Mouse (Mus musculus) limb, embryonic 13.5 days (tissue): ENCODE measurements around the gene Ifnar1. TPM values are rescaled to one million over a fixed set of nuclear protein-coding genes. Genes with fewer than 3 reads are reported as not detected.

ENCODE experiments used
- ATAC-seq: fragments of 200-750 bp; cut with Nextera tagmentation; 2 replicates; pipeline ENCODE4 v1.8.0; 2017; ENCODE audit warnings: low read depth, moderate number of reproducible peaks, moderate TSS enrichment; ENCODE audit not compliant: low FRiP score
- H3K27ac ChIP-seq: fragments of 300-500 bp; sonication (generic); 2 replicates; pipeline ENCODE4 v1.5.1; 2015; ENCODE audit warnings: inconsistent platforms, mild to moderate bottlenecking, moderate library complexity
- H3K27me3 ChIP-seq: fragments of 300-500 bp; sonication (generic); 2 replicates; pipeline ENCODE4 v1.6.1; 2015; ENCODE audit warnings: mild to moderate bottlenecking, inconsistent platforms
- H3K36me3 ChIP-seq: fragments of 300-500 bp; sonication (generic); 2 replicates; pipeline ENCODE4 v1.6.1; 2015; ENCODE audit warnings: inconsistent platforms, mild to moderate bottlenecking, moderate library complexity
- H3K4me1 ChIP-seq: fragments of 300-500 bp; sonication (generic); 2 replicates; pipeline ENCODE4 v1.6.1; 2015; ENCODE audit warnings: inconsistent platforms
- H3K4me2 ChIP-seq: fragments of 300-500 bp; sonication (generic); replicated peaks from 2 replicates; pipeline ENCODE4 v1.6.1; 2015; ENCODE audit warnings: inconsistent platforms, mild to moderate bottlenecking, moderate library complexity
- H3K4me3 ChIP-seq: fragments of 300-500 bp; sonication (generic); 2 replicates; pipeline ENCODE4 v1.5.1; 2015; ENCODE audit warnings: moderate library complexity, mild to moderate bottlenecking, inconsistent platforms
- H3K9ac ChIP-seq: fragments of 300-500 bp; sonication (generic); 2 replicates; pipeline ENCODE4 v1.6.1; 2015; ENCODE audit warnings: mild to moderate bottlenecking, inconsistent platforms
- H3K9me3 ChIP-seq: fragments of 300-500 bp; sonication (generic); 2 replicates; pipeline ENCODE4 v1.6.1; 2016; ENCODE audit warnings: inconsistent platforms
- WGBS: fragments of 180-500 bp; shearing (Covaris S2); methylation state at CpG from one replicate; pipeline ENCODE4 v1.1.7; 2015; 5-methylcytosine and 5-hydroxymethylcytosine counted together
- polyA plus RNA-seq: library from polyadenylated mRNA; unstranded; fragments of >200 nt; fragmentation: Nextera tagmentation; extraction: Ambion mirVana; gene quantifications from 2 replicates; pipeline ENCODE4 v1.2.1, GENCODE M21; 2015

The Ifnar1 gene
- polyA plus RNA-seq, 1 experiment from 2014 or later, result 67.1 TPM

GRCm38 (mm10) chr16:91448895-91449294, 36.1 kb upstream of the Ifnar1 start:
- Histone ChIP-seq H3K27ac (no peak overlapping the region), H3K4me2 (no peak overlapping the region), H3K4me3 (no peak overlapping the region), H3K9ac (no peak overlapping the region), H3K27me3 (no peaks in the 10 kb centered on the region), H3K9me3 (no peaks in the 10 kb centered on the region), H3K36me3 (no peaks in the 10 kb centered on the region), H3K4me1 (peaks cover 9% of the 10 kb centered on the region)
- WGBS, result 79% methylated on average over 7 of the region's 7 CpGs
- ATAC-seq, result no peak

DNA sequence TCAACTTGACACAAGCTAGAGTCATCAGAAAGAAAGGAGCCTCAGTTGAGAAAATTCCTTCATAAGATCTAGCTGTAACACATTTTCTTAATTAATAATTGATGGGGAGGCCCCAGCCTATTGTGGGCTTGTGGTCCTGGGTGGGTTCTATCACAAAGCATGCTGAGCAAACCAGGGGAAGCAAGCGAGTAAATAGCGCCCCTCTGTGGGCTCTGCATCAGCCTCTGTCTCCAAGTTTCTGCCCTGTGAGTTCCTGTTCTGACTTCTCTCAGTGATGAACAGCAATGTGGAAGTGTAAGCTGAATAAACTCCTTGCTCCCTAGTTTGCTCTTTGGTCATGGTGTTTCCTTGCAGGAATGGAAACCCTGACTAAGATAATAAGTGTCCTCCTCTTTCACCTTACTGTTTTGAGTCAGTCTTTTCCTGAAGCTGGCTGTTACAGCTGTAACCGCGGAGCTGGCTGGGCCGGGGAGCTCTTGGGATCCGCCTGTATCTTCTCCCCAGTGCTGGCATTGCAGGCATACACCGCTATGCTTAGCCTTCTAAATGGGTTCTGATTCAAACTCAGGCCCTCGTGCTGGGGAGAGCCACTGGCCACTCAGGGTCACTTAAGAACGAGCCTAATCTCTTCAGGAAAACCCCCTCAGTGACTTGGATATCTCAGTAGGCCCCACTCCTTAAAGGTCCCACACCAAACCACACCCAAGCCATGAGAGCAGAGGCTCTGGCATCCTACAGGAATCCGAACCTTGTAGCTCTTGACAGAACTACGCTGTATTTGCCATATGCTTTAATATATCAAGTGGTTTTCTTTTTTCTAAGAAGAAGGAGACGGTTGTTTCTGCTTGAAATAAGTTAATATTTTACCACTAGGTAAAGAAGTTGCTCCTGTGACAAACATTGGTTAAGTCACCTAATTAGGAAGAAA, 34.6 kb upstream of the Ifnar1 start:
- 87% methylated on average over 12 of the region's 12 CpGs for WGBS
- H3K4me1 ChIP-seq, result peaks cover 9% of the 10 kb centered on the region
- no peaks in the 10 kb centered on the region for H3K27me3 ChIP-seq
- no peak for ATAC-seq
- no peaks in the 10 kb centered on the region for H3K9me3 ChIP-seq
- H3K4me3 ChIP-seq, result no peak overlapping the region
- H3K36me3 ChIP-seq, result no peaks in the 10 kb centered on the region
- H3K9ac ChIP-seq, result no peak overlapping the region
- H3K27ac ChIP-seq, result no peak overlapping the region
- H3K4me2 ChIP-seq, result no peak overlapping the region

DNA sequence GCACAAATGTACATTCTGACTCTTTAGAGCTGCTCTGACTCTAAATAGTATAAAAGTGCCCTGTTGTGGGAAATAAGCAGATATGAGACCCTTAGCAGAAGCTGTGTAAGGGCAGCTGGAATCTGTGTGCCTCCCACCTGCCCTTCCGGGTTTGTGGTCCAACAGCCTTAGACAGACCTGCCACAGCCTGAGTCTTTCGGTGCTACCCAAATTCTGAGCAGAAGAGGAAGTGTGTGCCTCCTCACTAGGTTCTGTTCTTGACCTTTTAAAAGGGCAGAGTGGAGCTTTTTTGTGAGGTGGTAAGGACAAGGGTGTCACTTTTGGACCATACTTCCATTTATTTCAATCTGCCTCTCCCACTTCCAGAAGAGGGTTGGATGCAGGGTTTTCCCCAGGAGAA, 33.1 kb upstream of the Ifnar1 start:
- no peaks in the 10 kb centered on the region for H3K9me3 ChIP-seq
- no peak for ATAC-seq
- H3K4me1 ChIP-seq, result peaks cover 9% of the 10 kb centered on the region

GRCm38 (mm10) chr16:91452363-91452896, 32.6 kb upstream of the Ifnar1 start:
- no peak overlapping the region for H3K4me2 ChIP-seq
- WGBS, result 43% methylated on average over 6 of the region's 6 CpGs

More for the DNA sequence above, 33.1 kb upstream of the Ifnar1 start:
- WGBS, result 84% methylated on average over 2 of the region's 2 CpGs
- Histone ChIP-seq H3K9ac (no peak overlapping the region), H3K36me3 (no peaks in the 10 kb centered on the region), H3K4me3 (no peak overlapping the region), H3K27me3 (no peaks in the 10 kb centered on the region), H3K27ac (no peak overlapping the region), H3K4me2 (no peak overlapping the region)

GRCm38 (mm10) chr16:91455868-91456267, 29.2 kb upstream of the Ifnar1 start:
- Histone ChIP-seq H3K27ac (no peak overlapping the region), H3K9me3 (no peaks in the 10 kb centered on the region), H3K36me3 (no peaks in the 10 kb centered on the region), H3K9ac (no peak overlapping the region), H3K4me2 (no peak overlapping the region), H3K4me1 (peaks cover 9% of the 10 kb centered on the region), H3K27me3 (no peaks in the 10 kb centered on the region), H3K4me3 (no peak overlapping the region)
- 78% methylated on average over 4 of the region's 4 CpGs for WGBS
- no peak for ATAC-seq

More at GRCm38 (mm10) chr16:91452363-91452896, 32.6 kb upstream of the Ifnar1 start:
- H3K27me3 ChIP-seq, result no peaks in the 10 kb centered on the region
- ATAC-seq, result no peak; the same call in 1 of the 2 replicates
- H3K4me1 ChIP-seq, result peaks cover 9% of the 10 kb centered on the region
- H3K36me3 ChIP-seq, result no peaks in the 10 kb centered on the region
- H3K9me3 ChIP-seq, result no peaks in the 10 kb centered on the region
- H3K9ac ChIP-seq, result no peak overlapping the region
- no peak overlapping the region for H3K27ac ChIP-seq
- no peak overlapping the region for H3K4me3 ChIP-seq

GRCm38 (mm10) chr16:91458301-91458746, 26.7 kb upstream of the Ifnar1 start:
- Histone ChIP-seq H3K27me3 (no peaks in the 10 kb centered on the region), H3K27ac (no peak overlapping the region), H3K4me1 (no peaks in the 10 kb centered on the region), H3K9ac (no peak overlapping the region), H3K9me3 (no peaks in the 10 kb centered on the region), H3K4me2 (no peak overlapping the region), H3K4me3 (no peak overlapping the region), H3K36me3 (no peaks in the 10 kb centered on the region)
- 79% methylated on average over 21 of the region's 21 CpGs for WGBS
- ATAC-seq, result no peak

DNA sequence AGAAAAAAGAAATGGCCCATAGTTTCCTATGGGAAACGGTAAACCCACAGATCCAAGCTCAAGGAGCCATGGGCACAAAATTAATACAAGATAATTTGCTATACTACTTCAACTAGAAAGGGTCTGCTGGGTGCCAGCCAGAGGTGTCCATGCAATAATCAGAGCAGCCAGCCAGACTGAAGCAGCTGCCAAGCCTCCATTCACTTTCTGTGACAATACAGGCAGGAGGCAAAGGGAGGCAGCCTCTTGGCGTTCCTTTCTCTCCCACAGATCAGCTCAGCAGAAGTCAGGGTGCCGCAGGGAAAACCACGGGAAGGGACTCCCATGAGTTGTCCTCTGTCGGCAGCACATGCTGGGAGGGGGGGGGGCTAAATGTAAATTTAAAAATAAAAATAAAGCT, 26.1 kb upstream of the Ifnar1 start:
- WGBS, result 77% methylated on average over 5 of the region's 5 CpGs
- Histone ChIP-seq H3K27me3 (no peaks in the 10 kb centered on the region), H3K4me1 (no peaks in the 10 kb centered on the region), H3K4me3 (no peak overlapping the region), H3K36me3 (no peaks in the 10 kb centered on the region), H3K27ac (no peak overlapping the region), H3K9me3 (no peaks in the 10 kb centered on the region), H3K9ac (no peak overlapping the region), H3K4me2 (no peak overlapping the region)
- no peak for ATAC-seq

DNA sequence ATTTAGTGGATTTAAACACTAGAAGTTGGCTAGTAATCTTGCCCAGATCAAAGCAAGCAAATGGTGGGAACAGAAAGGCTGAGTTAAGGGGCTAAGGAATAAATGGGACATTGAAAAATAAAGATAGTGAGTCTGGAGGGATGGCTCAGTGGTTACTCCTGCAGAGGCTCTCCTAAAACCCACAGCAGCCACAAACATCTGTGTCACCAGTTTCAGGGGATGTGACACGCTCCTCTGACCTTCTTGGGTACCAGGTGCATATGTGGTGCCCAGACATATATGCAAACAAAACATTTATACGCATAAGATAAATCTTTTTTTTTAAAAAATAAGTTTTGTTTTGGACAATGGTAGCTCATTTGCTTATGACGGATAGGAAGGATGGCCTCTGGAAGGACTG, 25.6 kb upstream of the Ifnar1 start:
- no peaks in the 10 kb centered on the region for H3K27me3 ChIP-seq
- no peaks in the 10 kb centered on the region for H3K36me3 ChIP-seq
- no peak overlapping the region for H3K4me3 ChIP-seq
- 93% methylated on average over 3 of the region's 3 CpGs for WGBS
- H3K4me1 ChIP-seq, result 0 out of 2 replicates have a peak, but pooled peaks cover 3% of the 10 kb centered on the region
- H3K27ac ChIP-seq, result no peak overlapping the region
- H3K9ac ChIP-seq, result no peak overlapping the region
- no peak overlapping the region for H3K4me2 ChIP-seq
- no peaks in the 10 kb centered on the region for H3K9me3 ChIP-seq
- no peak for ATAC-seq

DNA sequence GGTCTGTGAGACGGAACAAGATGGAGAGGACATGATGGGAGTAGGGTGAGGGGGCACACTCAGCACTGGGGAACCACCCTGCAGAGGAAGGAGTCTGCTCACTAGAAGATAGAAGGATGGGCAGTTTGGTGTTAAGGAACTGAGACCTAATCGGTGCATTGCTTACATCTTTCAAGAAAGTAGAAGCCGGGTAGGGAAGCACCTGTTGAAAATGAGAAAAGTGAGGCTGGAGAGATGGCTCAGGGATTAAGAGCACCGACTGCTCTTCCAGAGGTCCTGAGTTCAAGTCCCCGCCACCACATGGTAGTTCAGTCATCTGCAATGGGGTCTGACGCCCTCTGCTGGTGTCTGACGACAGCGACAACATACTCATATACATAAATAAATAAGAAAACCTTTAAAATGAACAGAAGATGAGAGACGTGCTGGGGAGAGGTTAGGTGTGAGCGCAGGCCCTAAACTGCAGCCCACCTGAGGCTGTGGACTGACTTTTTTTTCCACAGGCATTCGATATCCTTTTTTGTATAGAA, 25.1 kb upstream of the Ifnar1 start:
- H3K36me3 ChIP-seq, result no peaks in the 10 kb centered on the region
- H3K4me3 ChIP-seq, result no peak overlapping the region
- H3K9ac ChIP-seq, result no peak overlapping the region
- no peaks in the 10 kb centered on the region for H3K9me3 ChIP-seq
- H3K4me1 ChIP-seq, result 0 out of 2 replicates have a peak, but pooled peaks cover 3% of the 10 kb centered on the region
- no peak overlapping the region for H3K27ac ChIP-seq
- no peak for ATAC-seq
- no peaks in the 10 kb centered on the region for H3K27me3 ChIP-seq
- whole genome bisulfite sequencing, result 76% methylated on average over 11 of the region's 11 CpGs
- no peak overlapping the region for H3K4me2 ChIP-seq

DNA sequence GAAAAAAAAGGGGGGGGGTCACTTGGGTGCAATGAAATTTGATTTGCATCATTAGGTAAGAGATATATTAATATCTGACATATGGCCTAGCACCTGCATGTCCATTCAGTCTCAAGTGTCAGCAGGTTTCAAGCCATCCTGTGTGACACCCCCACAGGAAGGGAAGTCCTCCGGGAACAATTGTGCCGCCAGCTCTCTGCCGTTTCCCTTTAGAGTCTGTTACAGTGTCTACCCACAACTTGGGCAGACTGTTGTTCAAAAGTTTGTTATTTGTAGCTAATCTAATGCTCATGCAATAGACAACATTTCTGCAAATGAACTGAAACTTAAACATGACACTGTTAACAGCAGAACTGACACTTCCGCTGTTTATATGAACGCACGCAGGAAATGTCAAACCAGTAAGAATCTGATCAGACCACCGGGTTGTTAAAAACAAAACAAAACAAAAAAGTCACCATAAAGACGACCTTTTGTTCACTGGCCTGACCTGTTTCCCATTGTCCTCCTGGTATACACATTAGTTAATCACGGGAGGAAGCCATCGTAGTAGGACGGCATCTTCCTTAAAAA, 23.9 kb upstream of the Ifnar1 start:
- ATAC-seq, result no peak
- Histone ChIP-seq H3K4me1 (peaks cover 14% of the 10 kb centered on the region), H3K9me3 (no peaks in the 10 kb centered on the region), H3K27me3 (no peaks in the 10 kb centered on the region), H3K9ac (no peak overlapping the region), H3K4me3 (no peak overlapping the region), H3K4me2 (no peak overlapping the region), H3K27ac (no peak overlapping the region), H3K36me3 (no peaks in the 10 kb centered on the region)
- WGBS, result 77% methylated on average over 11 of the region's 11 CpGs

DNA sequence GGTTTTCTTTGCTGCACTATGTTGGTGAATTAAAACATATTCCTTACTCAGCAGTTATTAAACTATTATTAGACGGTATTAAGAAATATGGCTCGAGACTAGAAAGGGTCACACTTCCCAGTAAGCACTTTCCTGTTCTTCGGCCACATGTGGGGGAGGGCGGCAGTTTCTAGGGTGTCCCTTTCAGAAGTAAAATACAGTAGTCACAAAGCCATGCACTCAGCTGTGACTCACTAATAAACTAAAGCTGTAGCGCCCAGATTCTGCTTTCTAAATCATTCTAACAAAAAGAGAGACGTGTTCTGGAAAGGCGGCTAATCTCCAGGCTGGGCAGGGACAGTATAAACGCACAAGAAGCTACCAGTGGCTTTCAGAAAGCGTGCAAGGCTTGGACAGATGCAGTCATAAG, 23.3 kb upstream of the Ifnar1 start:
- no peaks in the 10 kb centered on the region for H3K9me3 ChIP-seq
- WGBS, result 56% methylated on average over 9 of the region's 9 CpGs
- no peak for ATAC-seq
- H3K4me1 ChIP-seq, result peaks cover 21% of the 10 kb centered on the region
- H3K9ac ChIP-seq, result no peak overlapping the region
- no peak overlapping the region for H3K4me2 ChIP-seq
- no peak overlapping the region; the same call in 1 of the 2 replicates for H3K27ac ChIP-seq
- H3K4me3 ChIP-seq, result no peak overlapping the region
- H3K36me3 ChIP-seq, result no peaks in the 10 kb centered on the region
- no peaks in the 10 kb centered on the region for H3K27me3 ChIP-seq

DNA sequence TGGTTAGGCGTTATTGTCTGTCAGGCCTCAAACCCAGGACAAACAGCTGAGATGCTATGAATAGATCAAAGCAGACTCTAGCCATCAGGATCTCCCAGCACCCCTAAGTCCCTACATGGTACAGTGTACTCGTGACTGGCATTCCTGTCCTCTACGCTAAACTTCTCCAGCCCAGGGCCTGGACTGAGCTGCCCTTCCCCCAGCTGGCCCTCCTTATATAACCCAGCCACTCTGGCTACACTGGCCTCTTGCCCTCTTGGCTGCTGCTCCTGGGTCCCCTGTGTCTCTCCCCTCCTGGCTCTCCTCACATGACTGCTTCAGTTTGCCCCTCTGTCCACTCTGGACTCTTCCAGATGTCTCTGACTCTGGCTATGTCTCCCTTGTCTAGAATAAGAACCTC, 22.4 kb upstream of the Ifnar1 start:
- Histone ChIP-seq H3K27me3 (no peaks in the 10 kb centered on the region), H3K9ac (no peak overlapping the region), H3K4me1 (peaks cover 22% of the 10 kb centered on the region), H3K36me3 (no peaks in the 10 kb centered on the region), H3K4me2 (no peak overlapping the region), H3K27ac (no peak overlapping the region), H3K9me3 (no peaks in the 10 kb centered on the region), H3K4me3 (no peak overlapping the region)
- ATAC-seq, result no peak
- WGBS, result 68% methylated on average over 3 of the region's 3 CpGs
